17 mouse cellular contexts compared by ENCODE assay signal in the genomic region with DNA sequence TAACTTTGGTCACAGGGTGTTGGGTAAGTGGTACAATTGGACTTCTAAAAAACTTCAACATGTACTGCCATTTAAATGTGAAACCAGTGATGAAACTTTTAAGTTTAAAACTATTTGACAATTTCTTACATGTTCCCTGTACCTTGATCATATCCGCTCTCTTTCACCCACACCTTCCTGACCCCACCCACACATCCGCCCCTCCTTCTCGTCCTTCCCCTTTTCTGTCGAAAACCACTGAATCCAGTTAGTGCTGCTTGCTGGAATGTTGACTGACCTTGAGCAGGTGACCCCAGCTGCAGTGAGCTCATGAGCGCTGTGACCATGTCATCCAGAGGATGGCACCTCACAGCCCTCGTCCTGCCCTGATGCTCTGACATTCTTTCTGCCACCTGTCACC. TPM values are rescaled to one million over a fixed set of nuclear protein-coding genes. Genes with fewer than 3 reads are reported as not detected.
DNase-seq lines count a peak whose midpoint lies in the region; ATAC-seq and TF ChIP-seq lines count a peak whose summit lies in the region.
"Had no signal": no experiment of that assay in that cellular context is flagged by ENCODE, and none has a peak within 500 bp of the region (broad histone marks: within the 10 kb centered on the region; RNA-seq: fewer than 3 reads in every experiment).

No protein-coding gene starts in this region.

- no peaks in the 10 kb centered on the region for H3K36me3 ChIP-seq in intestine, embryonic 16.5 days (ENCODE audit: control insufficient read depth, insufficient read depth, low read length)
- no peaks in the 10 kb centered on the region; the same call in 1 of the 2 replicates for H3K36me3 ChIP-seq in intestine, postnatal 0 days (ENCODE audit: control insufficient read depth, insufficient read depth)
- H3K36me3 ChIP-seq in splenic B cell, adult 2 months (ENCODE audit: control insufficient read depth, insufficient read depth, low read length, poor library complexity, severe bottlenecking): no peaks in the 10 kb centered on the region
- H3K36me3 ChIP-seq: hindbrain, embryonic 15.5 days; limb, embryonic 15.5 days; stomach, embryonic 15.5 days had no signal

- no peak overlapping the region for H3K9ac ChIP-seq in intestine, embryonic 16.5 days (ENCODE audit: low read depth, low read length)
- no peak overlapping the region for H3K9ac ChIP-seq in intestine, postnatal 0 days (ENCODE audit: low read depth, low read length)
- H3K9ac ChIP-seq: hindbrain, embryonic 15.5 days; limb, embryonic 15.5 days; stomach, embryonic 15.5 days had no signal

- no peak overlapping the region for H3K4me2 ChIP-seq in intestine, embryonic 16.5 days (ENCODE audit: low read depth, low read length)
- no peak overlapping the region for H3K4me2 ChIP-seq in intestine, postnatal 0 days (replicated peaks; ENCODE audit: low read depth)
- H3K4me2 ChIP-seq: hindbrain, embryonic 15.5 days; limb, embryonic 15.5 days; stomach, embryonic 15.5 days had no signal

- TF ChIP-seq CTCF in intestine, postnatal 0 days (IDR thresholded peaks at IDR 0.05; ENCODE audit: low read depth): no peak

- WGBS in intestine, embryonic 16.5 days: 79% methylated on average over 6 of the region's 6 CpGs
- 81% methylated on average over 6 of the region's 6 CpGs for WGBS in intestine, postnatal 0 days

- 0 out of 2 replicates have a peak, but pooled peaks have one; percentile 18 for ATAC-seq in intestine, embryonic 16.5 days
- ATAC-seq in intestine, postnatal 0 days: no peak
- ATAC-seq in inflammation-experienced regulatory T-cells, adult 6 months: peak; percentile 67

- peak; percentile 27 for DNase-seq in thymus, postnatal 25 days
- DNase-seq in thymus, postnatal 14 days: no peak
- peak; percentile 55 for DNase-seq in splenic B cell, adult 2 months (ENCODE audit: low read depth, low spot score)
- no peak for DNase-seq in thymus, postnatal 10 days (ENCODE audit: low spot score in 2 of 2)
- no peak for DNase-seq in Muller cell, postnatal 12 days (ENCODE audit: inconsistent ontology term)
- DNase-seq: adrenal gland, postnatal 25 days; cerebellum, postnatal 14 days; gastrocnemius, postnatal 10 days; heart, postnatal 10 days; lung, postnatal 10 days; midbrain, embryonic 14.5 days had no signal

- no peaks in the 10 kb centered on the region for H3K27me3 ChIP-seq in intestine, embryonic 16.5 days (replicated peaks; ENCODE audit: control insufficient read depth, insufficient read depth, low read length)
- no peaks in the 10 kb centered on the region for H3K27me3 ChIP-seq in intestine, postnatal 0 days (replicated peaks; ENCODE audit: control insufficient read depth, insufficient read depth, low read length)
- H3K27me3 ChIP-seq in splenic B cell, adult 2 months (ENCODE audit: control insufficient read depth, insufficient read depth, low read length, poor library complexity, severe bottlenecking): no peaks in the 10 kb centered on the region
- H3K27me3 ChIP-seq: hindbrain, embryonic 15.5 days; limb, embryonic 15.5 days; stomach, embryonic 15.5 days had no signal

- H3K4me1 ChIP-seq in intestine, embryonic 16.5 days (ENCODE audit: control insufficient read depth, insufficient read depth, low read length): peaks cover 6% of the 10 kb centered on the region; the same call in 1 of the 2 replicates
- no peaks in the 10 kb centered on the region for H3K4me1 ChIP-seq in intestine, postnatal 0 days (replicated peaks; ENCODE audit: control insufficient read depth, insufficient read depth, low read length)
- H3K4me1 ChIP-seq: hindbrain, embryonic 15.5 days; stomach, embryonic 15.5 days had no signal

- no peaks in the 10 kb centered on the region for H3K9me3 ChIP-seq in intestine, embryonic 16.5 days (ENCODE audit: control insufficient read depth, low read length)
- no peaks in the 10 kb centered on the region for H3K9me3 ChIP-seq in intestine, postnatal 0 days (ENCODE audit: control insufficient read depth)
- H3K9me3 ChIP-seq: hindbrain, embryonic 15.5 days; limb, embryonic 15.5 days; stomach, embryonic 15.5 days had no signal

- no peak overlapping the region for H3K4me3 ChIP-seq in intestine, embryonic 16.5 days (ENCODE audit: low read length)
- H3K4me3 ChIP-seq in intestine, postnatal 0 days (ENCODE audit: low read depth, low read length): no peak overlapping the region
- H3K4me3 ChIP-seq: hindbrain, embryonic 15.5 days; limb, embryonic 15.5 days; stomach, embryonic 15.5 days had no signal

- no peak overlapping the region for H3K27ac ChIP-seq in intestine, embryonic 16.5 days (ENCODE audit: low read length)
- no peak overlapping the region for H3K27ac ChIP-seq in intestine, postnatal 0 days (ENCODE audit: low read depth, low read length)
- H3K27ac ChIP-seq: hindbrain, embryonic 15.5 days; limb, embryonic 15.5 days; stomach, embryonic 15.5 days had no signal

RNA-seq across cellular contexts. Expression of a gene that starts 25.0 kb away (rescaled TPM):
- polyA plus RNA-seq in intestine, embryonic 16.5 days (2015; fragmentation: Nextera tagmentation; extraction: Ambion mirVana): 6.4 and 7.1 TPM in 2 replicates
- 8.8 and 10.0 TPM in 2 replicates for polyA plus RNA-seq in intestine, postnatal 0 days (2015; fragmentation: Nextera tagmentation; extraction: Ambion mirVana)
- 1 to 10 TPM; 2.8 to 5.6 (median 3.1) TPM for polyA plus RNA-seq in inflammation-experienced regulatory T-cells, adult 6 months (2017; shearing (Covaris generic))

Comparison
In these comparisons a context has a peak if more than half of its experiments do, and no peak if none do; other contexts are left out.
1. DNase-seq: peak in thymus, postnatal 25 days (single experiment) and splenic B cell, adult 2 months (single experiment); none in thymus, postnatal 14 days (single experiment), thymus, postnatal 10 days (0 of 2) and Muller cell, postnatal 12 days (single experiment).